Mouse (Mus musculus) layer of hippocampus, adult 18-20 months (tissue): ENCODE data around the gene Klhl3. TPM values are rescaled to one million over a fixed set of nuclear protein-coding genes. Genes with fewer than 3 reads are reported as not detected.

Experiments
- DNase-seq, 2 experiments: peaks; one replicate each; pipeline ENCODE4 v3.0.0; 2022; ENCODE audit warnings: low spot score in 2 of 2
- microRNA-seq, 2 experiments: library from miRNA; unstranded; fragments of <30 nt; microRNA quantifications; one replicate each; pipeline ENCODE4 v1.2.0; 2021
- total RNA-seq, 2 experiments: library from RNA; stranded (reverse); gene quantifications; 2 replicates each; pipeline ENCODE4 v1.2.3; 2021

The Klhl3 gene
- total RNA-seq, 2 experiments from 2014 or later: 47.1 to 48.6 TPM

- no peak for DNase-seq
Measured at GRCm38 (mm10) chr13:57977721-57978120, 135.7 kb downstream of the Klhl3 start.

- DNase-seq: no peak
Measured at GRCm38 (mm10) chr13:57965658-57966057, 147.7 kb downstream of the Klhl3 start.

GRCm38 (mm10) chr13:57960254-57960653, 153.1 kb downstream of the Klhl3 start:
- DNase-seq: no peak

- DNase-seq: no peak
Measured at GRCm38 (mm10) chr13:57959806-57960205, 153.6 kb downstream of the Klhl3 start.

Small RNA genes within 50 kb of the gene (microRNA-seq; reads per million reads assigned to microRNA genes)
- gene Mir874: 1,243 to 1,737 reads per million in 2 experiments

Other genes starting within 250 kb of the Klhl3 start
- gene Spock1, start 205.3 kb downstream of the Klhl3 start, total RNA-seq: 100 to 1,000 TPM; 212 to 215 TPM
- gene Hnrnpa0, start 15.0 kb upstream of the Klhl3 start, total RNA-seq: 100 to 1,000 TPM; 125 to 127 TPM
- 10 to 100 TPM; 32.7 to 33.3 TPM for gene Idnk, start 44.1 kb upstream of the Klhl3 start, total RNA-seq
- 100 to 1,000 TPM; 154 to 159 TPM for gene Ubqln1, start 102.1 kb upstream of the Klhl3 start, total RNA-seq
- gene Gkap1, start 162.1 kb upstream of the Klhl3 start, total RNA-seq: 10 to 100 TPM; 22.1 to 24.6 TPM
- gene Kif27, start 245.5 kb upstream of the Klhl3 start, total RNA-seq: 1 to 10 TPM; 3.3 to 3.6 TPM